Mouse (Mus musculus) 416B (cell line): ENCODE data around the gene Kctd7.
A peak's percentile ranks its signal among the peaks of the same experiment; 100 is the strongest.

Experiments used
- DNase-seq: peaks from one replicate; pipeline ENCODE4 v3.0.0; 2011; ENCODE audit warnings: low read depth

The Kctd7 gene

DNA sequence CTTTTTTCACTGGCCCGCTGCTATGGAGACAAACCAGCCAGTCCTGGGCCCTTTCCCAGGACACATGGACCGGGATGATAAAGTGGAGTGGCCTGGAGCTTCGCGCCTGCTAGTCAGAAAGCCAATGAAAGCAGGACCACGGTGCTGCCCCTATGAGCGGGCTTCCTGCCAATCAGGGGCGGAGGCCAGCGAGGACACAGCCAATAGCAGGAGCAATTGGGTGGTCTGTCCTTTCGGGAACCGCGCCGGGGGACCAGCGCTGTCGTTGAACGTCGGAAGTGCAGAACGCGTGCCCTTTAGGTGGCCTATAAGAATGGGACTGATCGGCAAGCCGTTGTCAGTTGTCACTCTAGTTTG lies 706 bp upstream of the Kctd7 start:
- DNase-seq = no peak

DNA sequence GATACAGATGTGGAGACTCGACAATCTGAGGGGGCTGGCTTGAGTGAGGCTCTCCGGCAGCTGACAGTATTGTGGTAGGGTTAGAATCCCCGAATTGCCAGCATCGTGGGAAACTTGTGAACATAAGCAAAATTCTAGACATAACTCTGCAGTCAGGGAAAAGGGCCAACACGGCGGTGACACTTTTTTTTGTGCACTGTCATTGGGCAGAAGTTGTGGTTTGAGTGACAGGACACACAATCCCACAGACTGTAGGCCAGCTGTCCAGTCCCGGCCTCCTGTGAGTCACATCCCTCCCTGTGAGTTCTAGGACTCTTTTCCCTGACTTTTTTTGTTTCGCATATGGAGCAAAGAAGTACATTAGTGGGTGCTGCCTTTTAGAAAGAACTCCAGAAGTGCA lies 1.3 kb downstream of the Kctd7 start:
- DNase-seq = peak; percentile 82

DNA sequence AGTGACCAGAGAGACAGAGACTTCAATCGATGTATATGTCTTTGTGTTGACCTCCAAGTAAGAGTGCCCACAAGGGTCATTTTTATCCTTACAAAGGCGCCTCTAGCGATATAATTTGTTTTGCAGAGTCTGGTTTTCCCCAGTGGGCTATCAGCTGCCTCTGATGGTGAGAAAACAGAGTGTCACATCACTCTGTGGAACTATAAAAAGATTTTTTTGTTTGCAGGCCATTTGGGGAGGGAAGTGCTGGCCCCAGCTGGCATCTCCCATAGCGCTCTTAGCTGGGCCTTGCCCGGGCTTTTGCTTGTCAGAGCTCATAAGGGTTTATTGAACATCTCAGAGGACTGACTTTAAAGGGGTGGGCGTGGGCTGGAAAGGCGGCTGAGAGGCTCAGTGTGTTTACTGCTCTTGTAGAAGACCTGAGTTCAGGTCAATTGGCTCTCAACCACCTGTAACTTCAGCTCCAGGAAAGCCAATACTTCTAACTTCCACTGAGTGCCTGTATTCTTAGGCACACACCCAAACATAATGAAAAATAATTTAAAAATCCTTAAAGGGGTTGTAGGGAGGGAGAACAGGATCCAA lies 5.2 kb downstream of the Kctd7 start:
- no peak for DNase-seq

DNA sequence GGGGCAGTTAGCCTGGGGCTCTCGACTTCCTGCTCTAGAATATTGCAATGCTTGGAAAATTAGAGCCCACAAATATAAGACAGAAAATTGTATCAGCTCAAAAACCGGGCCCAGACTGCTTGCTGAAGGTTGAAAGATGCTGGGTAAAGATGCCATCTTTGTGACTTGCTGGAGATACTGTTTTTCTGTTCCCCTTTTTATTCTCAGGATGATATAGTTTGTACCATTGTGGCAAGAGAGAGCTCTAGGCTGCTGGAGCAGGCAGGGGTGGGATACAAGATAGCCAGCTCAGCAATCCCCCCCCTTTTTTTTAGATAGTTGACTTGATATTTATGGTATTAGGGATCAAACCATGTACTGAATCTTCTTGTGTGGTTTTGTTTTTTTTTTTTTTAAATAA lies 9.6 kb downstream of the Kctd7 start:
- DNase-seq = no peak

DNA sequence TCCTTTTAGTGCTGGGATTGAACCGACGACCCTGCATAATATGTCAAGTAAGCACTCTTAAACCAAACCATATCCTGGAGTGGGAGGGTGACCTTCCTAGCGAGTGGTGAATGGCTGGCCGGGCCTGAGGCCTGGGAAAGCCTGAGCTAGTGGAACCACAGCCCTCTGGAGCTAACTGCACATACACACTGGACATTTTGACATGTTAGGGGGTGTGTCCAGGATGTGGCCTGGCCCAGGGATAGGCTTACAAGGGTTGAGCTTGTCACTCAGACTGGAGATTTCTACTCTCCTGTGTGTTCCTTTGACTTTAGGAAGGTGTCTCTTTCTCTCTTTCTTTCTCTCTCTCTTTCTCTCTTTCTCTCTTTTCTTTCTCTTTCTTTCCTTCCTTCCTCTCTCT lies 13.9 kb downstream of the Kctd7 start:
- DNase-seq = peak; percentile 58

DNA sequence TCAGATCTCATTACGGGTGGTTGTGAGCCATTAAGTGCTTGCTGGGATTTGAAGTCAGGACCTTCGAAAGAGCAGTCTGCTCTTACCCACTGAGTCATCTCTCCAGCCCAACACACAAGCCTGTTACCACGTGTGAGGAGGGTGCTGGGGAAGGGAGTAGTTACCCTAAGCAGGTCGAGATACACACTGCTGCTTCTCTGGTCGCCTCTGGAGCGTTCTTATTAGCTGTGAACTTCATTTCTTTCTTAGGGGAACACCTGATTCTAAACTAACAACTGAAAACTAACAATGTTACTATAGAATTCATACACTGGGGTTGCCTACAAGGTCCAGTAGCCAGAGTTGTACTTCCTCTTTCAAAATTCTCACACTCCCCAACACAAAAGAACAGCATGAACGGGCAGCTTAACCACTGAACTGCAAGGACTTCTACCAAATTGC lies 15.1 kb downstream of the Kctd7 start:
- peak; percentile 62 for DNase-seq

DNA sequence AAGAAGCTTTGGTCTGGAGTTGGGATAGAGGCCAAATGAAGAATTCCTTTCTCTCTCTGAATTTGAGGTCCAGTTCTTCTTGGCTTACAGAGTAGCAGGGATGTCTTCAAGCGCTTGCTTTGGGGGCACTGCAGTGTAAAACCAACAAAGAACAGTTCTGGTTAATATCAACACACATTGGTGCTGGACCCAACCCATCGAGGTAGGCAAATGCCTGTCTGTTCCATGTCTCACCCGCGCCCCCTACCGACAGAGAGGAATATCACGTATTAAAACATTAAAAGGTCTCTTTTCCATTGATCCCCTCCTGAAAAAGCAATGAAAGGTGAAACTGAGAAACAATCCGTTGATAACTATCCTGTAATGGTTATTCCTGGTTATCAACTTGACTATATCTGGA lies 19.0 kb downstream of the Kctd7 start:
- peak; percentile 83 for DNase-seq

DNA sequence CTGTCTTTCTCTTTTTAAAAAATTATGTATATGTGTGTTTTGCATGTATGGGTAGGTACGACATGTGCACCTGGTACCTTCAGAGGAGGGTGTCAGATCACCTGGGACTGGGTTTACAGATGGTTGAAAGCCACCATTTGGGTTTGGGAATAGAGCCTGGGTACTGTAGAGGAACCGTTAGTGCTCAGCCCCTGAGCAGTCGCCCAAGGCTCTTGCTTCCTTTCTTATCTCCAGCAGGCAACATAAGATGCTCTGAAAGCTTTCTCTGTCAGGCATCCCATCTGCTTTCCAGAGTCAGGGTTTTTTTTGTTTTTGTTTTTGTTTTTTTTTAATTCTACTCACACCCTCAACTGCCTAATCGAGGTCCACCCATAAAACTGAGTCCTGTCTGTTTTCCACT lies 20.6 kb downstream of the Kctd7 start:
- no peak for DNase-seq

DNA sequence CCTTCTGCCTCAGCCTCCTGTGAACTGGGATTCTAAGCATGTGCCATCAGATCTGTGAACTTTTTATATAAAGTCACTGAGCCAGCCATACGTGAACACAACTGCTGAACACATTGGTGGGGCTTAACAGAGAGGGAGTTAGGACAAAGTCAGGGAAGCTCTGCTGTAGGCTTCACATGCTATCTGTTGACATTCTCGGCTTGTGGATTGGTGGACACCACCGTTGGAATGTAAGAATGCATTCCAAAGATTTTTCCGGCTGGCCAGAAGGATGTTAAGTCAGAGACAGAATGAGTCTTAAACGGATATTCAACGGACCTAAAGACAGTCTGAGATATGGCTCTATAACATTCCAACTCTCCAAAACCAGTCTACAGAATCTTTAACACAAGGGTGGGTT lies 24.4 kb downstream of the Kctd7 start:
- DNase-seq = no peak

DNA sequence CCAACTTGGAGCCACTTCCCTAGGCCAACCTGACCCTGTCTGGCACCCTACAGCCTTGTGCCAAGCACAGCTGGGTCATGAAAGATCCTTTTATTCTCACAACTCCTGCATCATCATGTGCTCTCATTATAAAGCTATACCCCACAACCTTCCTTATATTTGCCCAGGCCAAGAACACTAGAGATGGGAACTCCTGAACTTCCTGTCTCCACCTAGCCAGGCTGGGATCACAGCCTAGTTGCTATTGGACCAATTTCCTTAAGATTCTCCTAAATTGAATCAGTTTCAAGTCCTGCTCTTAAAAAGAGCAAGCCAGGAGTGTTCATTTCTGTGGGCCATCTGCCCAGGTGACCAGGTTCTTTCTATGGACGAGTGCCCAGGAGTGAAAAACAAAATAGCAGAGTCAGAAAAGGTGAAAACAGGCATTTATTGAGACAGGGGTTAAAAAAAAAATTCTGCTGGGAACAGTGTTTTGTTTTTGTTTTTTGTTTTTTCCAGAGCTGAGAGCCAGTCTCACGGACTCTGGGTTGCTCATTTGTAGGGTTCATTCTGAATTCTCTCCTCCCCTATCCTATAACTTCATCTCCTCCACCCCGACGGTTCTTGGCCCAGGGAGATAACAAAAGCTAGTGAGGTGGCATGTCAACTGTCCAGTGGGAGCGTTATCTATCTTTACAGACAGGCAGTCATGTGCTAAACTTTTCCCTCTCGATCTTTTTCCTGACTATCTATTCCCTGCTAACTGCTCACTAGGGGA lies 26.2 kb downstream of the Kctd7 start:
- DNase-seq = no peak

DNA sequence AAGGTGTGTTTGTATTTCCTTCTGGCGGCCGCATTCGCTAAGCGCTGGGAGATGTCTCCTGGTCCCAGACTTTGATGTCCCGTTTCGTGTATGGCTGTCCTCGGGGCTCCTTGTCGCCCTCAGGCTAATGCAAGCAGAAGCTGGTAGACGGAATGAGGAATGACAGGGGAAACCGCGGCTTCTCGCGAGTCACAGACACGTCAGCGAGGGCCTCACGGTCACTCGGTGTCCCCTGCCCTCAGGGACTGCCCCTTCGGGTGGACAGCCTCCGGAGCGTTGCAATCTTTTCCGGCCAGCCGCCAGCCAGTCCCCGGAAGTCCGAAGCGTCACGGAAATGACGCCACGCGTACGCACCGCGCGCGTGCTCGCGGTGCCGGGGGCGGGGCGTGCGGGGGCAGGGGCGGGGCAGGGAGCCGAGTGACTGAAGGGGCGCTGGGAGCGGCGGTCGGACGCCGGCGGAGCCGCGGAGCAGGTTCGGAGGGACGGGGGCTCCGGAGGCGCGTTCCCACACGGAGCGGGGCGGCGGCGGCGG lies 26.8 kb downstream of the Kctd7 start, which contains the start of gene Rabgef1:
Gene Rabgef1 (plus strand): TSS at position 376 of the 532 bp plus-strand sequence.
- DNase-seq = peak; percentile 97

DNA sequence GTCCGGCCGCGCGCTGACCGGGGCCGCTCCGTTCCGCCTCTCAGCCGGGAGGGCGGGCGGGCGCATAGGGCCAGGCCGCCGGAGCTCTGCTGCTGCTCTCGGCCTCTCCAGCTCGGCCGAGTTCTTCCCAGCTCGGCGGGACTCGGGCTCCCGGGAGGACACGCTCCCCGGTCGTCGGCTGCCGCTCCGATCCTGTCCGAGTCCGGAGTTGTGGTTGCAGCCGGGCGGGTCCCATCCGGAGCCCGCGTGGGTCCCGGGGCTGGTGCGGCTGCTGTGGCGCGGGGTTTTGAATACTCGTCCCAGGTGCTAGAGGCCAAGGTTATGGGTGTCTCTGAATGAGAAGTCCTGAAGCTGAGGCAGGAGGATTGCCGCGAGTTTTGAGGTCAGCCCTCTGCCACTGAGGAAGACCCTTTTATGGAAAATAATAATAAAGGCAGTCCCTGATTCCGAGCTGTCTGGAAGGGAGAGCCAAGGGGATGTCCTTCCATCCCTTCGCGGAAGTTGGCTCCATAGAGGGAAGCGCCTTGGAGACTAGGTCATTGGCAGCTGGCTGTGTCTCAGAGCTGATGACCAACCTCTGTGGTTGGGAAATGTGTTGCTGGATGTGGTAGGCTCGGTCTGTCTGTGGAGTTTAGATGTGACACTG lies 27.4 kb downstream of the Kctd7 start:
- DNase-seq = peak; percentile 86

DNA sequence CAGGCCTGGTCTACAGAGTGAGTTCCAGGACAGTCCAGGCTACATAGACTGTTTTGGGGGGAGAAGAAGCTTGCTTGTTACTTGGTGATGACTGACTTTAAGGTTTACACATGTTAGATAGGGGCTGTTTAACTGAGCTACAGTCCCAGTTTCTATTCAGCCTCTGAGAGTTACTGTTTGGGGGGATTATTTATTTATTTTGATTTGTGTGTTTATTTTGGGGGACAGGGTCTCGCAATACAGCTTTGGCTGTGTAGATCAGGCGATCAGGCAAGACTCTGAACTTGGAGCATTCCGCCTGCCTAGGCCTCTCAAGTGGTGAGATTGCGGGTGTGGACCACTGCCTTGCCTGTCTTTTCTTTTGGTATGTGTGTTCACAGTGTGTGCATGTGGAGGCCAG lies 28.4 kb downstream of the Kctd7 start:
- no peak for DNase-seq

DNA sequence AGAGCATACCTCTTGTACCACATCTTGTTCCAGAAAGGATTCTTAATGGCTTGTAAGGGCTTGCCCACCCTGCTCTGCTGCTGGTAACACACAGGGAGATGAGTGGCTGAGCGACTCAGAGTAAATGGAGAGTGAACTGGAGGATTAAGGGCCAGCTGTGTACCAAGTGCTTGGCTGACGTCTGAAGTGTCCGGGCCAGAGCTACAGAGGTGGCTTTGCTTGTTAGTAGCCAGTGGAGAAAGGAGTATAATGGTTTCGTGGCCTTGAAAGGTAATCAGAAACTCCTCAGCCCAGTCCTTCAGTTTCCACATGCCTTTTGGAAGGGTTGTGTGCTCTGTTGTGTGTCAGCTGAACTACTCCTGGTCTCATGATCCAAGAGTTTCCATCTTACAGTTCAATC lies 33.2 kb downstream of the Kctd7 start:
- DNase-seq = no peak

DNA sequence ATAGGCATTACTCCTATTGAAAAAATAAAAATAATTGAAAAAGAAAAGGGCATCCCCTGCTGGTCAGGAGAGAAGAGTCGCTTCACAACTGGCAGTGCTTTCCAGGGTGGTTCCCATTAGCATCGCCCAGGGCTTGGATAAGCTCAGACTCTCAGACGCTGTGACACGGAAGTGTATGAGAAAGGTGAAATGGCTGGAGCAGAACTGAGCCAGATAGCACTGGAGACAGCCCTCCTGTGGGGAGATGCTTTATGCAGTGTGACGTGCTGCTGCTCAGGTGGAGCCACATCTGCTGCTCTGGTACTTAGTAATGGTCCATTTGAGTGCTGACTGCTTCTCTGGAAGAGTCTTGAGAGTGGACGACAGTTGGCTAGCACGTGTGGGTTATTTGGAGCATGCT lies 35.7 kb downstream of the Kctd7 start:
- DNase-seq = no peak

DNA sequence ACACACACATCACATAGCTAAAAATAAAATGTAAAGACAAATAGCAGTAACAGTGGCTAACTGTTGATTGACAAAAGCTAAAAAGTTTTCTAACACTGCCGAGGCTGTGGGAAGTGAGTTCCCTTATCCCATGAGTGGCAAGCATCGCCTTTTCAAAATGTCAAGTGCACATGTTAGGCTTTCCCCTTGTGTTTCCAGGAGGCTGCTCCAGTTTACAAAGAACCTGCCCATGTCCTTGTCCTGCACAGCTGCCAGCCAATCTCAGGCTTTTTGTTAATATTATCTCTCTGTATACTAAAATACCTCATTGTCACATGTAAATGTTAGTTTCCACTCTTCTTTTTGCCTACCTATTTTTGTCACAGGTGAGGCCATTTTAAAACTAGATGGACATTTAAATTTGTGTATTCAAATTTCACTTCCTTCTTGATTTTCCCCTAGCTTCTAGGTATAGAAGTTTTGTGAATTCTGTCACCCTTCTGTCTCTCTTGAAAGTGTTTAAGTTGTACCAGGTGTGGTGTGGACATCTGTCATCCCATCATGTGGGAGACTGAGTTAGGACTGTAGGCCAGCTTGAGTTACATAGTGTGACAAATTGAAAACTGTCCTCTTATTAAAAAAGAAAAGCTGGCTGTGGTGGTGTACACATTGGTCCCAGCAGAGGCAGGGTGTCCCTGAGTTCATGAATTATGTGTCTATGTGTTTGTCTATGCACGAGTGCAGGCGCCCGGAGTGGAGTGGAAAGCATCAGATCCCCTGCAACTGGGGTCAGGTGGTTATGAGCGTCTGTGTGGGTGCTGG lies 37.3 kb downstream of the Kctd7 start:
- DNase-seq = no peak

DNA sequence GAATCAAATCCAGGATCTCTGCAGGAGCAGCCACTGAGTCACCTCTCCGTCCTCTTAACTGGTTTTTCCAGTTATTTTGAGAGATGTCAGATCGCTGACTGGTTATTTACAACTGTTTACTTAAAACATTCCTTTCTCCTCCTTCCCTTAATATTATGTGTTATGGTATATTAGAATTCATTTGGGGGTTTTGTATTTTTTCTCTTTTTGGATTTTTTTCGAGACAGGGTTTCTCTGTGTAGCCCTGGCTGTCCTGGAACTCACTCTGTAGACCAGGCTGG lies 37.8 kb downstream of the Kctd7 start:
- no peak for DNase-seq

DNA sequence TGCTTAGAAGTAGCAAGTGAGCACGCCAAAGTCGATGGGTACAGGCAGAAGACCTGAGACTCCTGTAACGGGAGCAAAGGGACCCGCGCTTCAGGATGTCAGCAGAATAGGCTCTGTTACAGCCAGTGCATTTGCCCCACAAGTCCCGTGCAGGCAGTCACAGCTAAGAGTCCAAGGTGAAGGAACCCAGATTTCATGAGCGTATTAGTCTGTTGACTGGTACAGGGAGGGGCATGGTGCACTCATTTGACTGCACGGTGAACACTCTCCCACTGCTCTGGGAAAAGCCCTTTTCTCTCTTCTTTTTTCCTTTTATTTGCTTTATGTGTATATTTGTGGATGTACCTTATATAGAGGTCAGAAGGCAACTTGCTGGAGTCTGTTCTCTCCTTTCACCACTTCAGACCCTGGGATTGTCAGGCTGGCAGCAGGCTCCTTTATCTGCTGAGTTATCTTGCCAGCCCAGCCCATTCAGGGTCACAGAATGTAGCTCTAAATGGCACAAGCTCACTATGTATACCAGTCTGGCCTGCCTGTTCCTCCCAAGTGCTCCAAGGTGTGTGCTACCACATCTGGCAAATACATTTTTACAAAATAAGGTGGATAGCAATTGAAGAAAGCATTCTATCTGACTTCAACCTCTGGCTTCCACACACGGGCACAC lies 39.7 kb downstream of the Kctd7 start:
- no peak for DNase-seq

DNA sequence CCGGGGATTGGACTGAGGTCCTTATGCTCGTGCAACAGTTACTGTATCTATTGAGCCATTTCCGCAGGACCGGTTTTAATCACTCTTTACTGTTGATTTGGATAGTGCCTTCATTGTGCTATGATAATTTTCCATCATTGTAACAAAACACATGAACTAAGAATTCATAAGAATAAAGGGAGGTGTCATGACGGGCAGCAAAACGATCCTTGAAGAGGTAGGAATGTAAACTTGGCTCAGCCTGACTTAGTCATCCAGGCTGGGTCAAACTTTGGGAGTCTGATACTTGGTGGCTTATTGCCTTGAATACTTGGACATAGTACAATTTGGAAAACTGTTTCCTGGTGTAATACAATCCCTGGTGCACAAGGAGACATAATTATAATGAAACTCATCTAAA lies 40.7 kb downstream of the Kctd7 start:
- no peak for DNase-seq

DNA sequence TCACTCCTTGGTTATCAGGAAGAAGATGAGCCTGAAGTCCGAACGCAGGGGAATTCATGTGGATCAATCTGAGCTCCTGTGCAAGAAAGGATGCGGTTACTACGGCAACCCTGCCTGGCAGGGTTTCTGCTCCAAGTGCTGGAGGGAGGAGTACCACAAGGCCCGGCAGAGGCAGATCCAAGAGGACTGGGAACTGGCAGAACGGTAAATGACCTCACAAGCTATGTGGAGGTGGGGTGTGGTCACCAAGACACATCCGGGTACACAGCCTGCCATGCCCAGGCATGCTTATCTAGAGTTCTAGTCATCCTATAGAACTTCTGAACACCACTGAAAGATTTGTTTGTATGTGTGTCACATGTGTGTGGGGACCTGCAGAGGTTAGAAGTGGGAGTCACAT lies 42.7 kb downstream of the Kctd7 start:
- no peak for DNase-seq

DNA sequence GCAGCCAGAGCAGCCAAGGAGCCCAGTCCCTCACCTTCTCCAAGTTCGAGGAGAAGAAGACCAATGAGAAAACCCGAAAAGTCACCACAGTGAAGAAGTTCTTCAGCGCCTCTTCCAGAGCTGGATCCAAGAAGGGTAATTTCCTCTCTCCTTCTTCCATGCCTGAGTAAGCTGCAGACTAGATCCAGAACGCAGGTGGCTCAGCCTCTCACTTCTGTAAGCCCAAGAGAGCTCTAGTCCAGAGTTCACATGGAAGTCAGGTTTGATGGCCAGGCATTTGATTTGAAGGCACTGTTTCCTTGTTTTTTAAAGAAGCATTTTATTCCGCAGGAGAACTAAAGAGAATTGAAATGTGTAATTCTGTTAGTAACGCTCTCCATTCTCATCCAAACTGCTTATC lies 46.2 kb downstream of the Kctd7 start:
- no peak for DNase-seq

DNA sequence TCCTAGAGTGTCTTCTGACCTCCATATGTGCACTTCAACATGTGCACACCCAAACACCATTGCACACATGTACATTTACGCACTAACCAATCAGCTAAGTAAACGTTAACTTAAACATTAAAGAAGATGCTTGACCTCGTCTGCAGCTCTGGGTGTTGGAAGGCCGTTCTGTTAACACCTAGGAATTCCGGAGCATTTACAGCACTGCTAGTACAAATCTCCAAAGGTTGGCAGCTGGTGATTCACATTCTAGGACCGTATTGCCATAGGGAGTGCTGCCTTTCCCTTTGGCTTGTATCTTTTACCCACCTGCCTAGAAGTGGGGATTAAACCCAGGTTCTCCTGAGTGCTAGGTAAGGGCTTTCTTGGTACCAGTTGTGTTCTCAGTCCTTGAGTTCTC lies 47.2 kb downstream of the Kctd7 start:
- DNase-seq = no peak
